Mouse (Mus musculus) heart, adult 2 months (tissue): Measurements from ENCODE around the gene Asxl2. TPM values are rescaled to one million over a fixed set of nuclear protein-coding genes. Genes with fewer than 3 reads are reported as not detected.

Experiments
- DNase-seq, 2 experiments: peaks; one replicate each; pipeline ENCODE4 v3.0.0; 2021
- H3K27ac ChIP-seq: fragments of 200-600 bp; 2 replicates; pipeline ENCODE4 v1.8.1; 2022
- H3K27me3 ChIP-seq: fragments of 200-500 bp; 2 replicates; pipeline ENCODE4 v1.6.1; 2012; ENCODE audit warnings: mild to moderate bottlenecking, low read length, inconsistent platforms, mixed read lengths; ENCODE audit not compliant: control insufficient read depth, insufficient read depth
- H3K36me3 ChIP-seq: fragments of 200-500 bp; 2 replicates; pipeline ENCODE4 v1.6.1; 2012; ENCODE audit warnings: low read length, inconsistent platforms; ENCODE audit not compliant: control insufficient read depth, insufficient read depth
- H3K4me1 ChIP-seq: fragments of 200-500 bp; 2 replicates; pipeline ENCODE4 v1.6.1; 2011; ENCODE audit warnings: low read length; ENCODE audit not compliant: control insufficient read depth, insufficient read depth
- H3K4me3 ChIP-seq: fragments of 200-600 bp; 2 replicates; pipeline ENCODE4 v1.8.1; 2022
- H3K79me2 ChIP-seq: fragments of 200-500 bp; replicated peaks from 2 replicates; pipeline ENCODE4 v1.6.1; 2012; ENCODE audit warnings: mild to moderate bottlenecking, inconsistent platforms, low read length, moderate library complexity, mixed read lengths; ENCODE audit not compliant: control insufficient read depth, insufficient read depth
- H3K9ac ChIP-seq: fragments of 200-500 bp; 2 replicates; pipeline ENCODE4 v1.6.1; 2012; ENCODE audit warnings: low read depth, mild to moderate bottlenecking, control low read depth, inconsistent platforms, low read length, mixed read lengths
- CTCF ChIP-seq: fragments of 200-600 bp; IDR thresholded peaks from 2 replicates; pipeline ENCODE4 v1.8.1; 2022; ENCODE audit warnings: antibody characterized with exemption, mild to moderate bottlenecking, moderate library complexity
- EP300 ChIP-seq: fragments of 200-500 bp; IDR thresholded peaks from 2 replicates; pipeline ENCODE4 v1.6.1; 2011; ENCODE audit warnings: low read depth, low read length, control low read depth; ENCODE audit not compliant: insufficient read depth
- POLR2A ChIP-seq: fragments of 200-500 bp; IDR thresholded peaks from 2 replicates; pipeline ENCODE4 v1.6.1; 2011; ENCODE audit warnings: mild to moderate bottlenecking, low read depth, low read length, control low read depth; ENCODE audit not compliant: insufficient read depth
- WGBS: fragments of 180-500 bp; shearing (Covaris S2); methylation state at CpG from one replicate; pipeline ENCODE4 v1.1.7; 2018; 5-methylcytosine and 5-hydroxymethylcytosine counted together
- intact Hi-C: fragments of 180-260 bp; cut with DNase I; formaldehyde crosslinking; loops from one replicate; pipeline ENCODE4 v1.15.1; 2025
- polyA plus RNA-seq: library from polyadenylated mRNA; depleted of rRNA; stranded (reverse); fragments of >200 nt; gene quantifications from 2 replicates; pipeline ENCODE4 v1.2.3, GENCODE M21; 2012
- total RNA-seq, 2 experiments: library from RNA; stranded (reverse); gene quantifications; 2 replicates each; pipeline ENCODE4 v1.2.3; 2021

The Asxl2 gene
- total and polyA plus RNA-seq, 3 experiments: 4.0 to 21.9 (median 18.8) TPM

GRCm38 (mm10) chr12:3429681-3430442, 3.2 kb downstream of the Asxl2 start:
- WGBS: 45% methylated on average over 2 of the region's 2 CpGs
- Histone ChIP-seq H3K36me3 (no peaks in the 10 kb centered on the region), H3K9ac (no peak overlapping the region), H3K27me3 (no peaks in the 10 kb centered on the region), H3K4me3 (no peak overlapping the region), H3K79me2 (peaks cover 5% of the 10 kb centered on the region), H3K4me1 (peaks cover 4% of the 10 kb centered on the region), H3K27ac (no peak overlapping the region)
- intact Hi-C loops: loop anchor here (5.0 kb wide), 3 partner anchors 63 to 142 kb away; partner anchors contain the start of genes Dtnb and Kif3c
- no peak for DNase-seq
- TF ChIP-seq EP300: no peak
- no peak for TF ChIP-seq CTCF
- no peak for TF ChIP-seq POLR2A

- no peak overlapping the region for H3K9ac ChIP-seq
- H3K79me2 ChIP-seq: peaks cover 5% of the 10 kb centered on the region
- H3K4me1 ChIP-seq: peaks cover 4% of the 10 kb centered on the region
- no peaks in the 10 kb centered on the region for H3K27me3 ChIP-seq
- no peak overlapping the region for H3K27ac ChIP-seq
- no peak for DNase-seq
- TF ChIP-seq POLR2A (no peak), CTCF (no peak), EP300 (no peak)
- intact Hi-C loops: no loop called here
- H3K36me3 ChIP-seq: no peaks in the 10 kb centered on the region
- no peak overlapping the region for H3K4me3 ChIP-seq
Observed at GRCm38 (mm10) chr12:3430443-3430753, 3.7 kb downstream of the Asxl2 start.

DNA sequence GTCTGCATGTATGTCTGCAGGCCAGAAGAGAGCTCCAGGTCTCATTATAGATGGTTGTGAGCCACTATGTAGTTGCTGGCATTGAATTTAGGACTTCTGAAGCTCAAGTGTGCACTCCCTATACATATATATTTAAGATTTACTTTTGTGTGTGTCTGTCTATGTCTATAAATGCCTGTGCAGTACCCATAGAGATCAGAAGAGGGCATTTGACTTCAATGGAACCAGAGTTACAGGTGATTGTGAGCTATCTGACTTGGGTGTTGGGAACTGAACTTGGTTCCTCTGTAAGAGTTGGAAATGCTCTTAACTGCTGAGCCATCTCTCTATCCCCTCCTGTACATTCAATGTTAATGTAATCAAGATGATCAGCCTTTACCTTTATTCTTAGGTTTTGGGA, 4.3 kb downstream of the Asxl2 start:
- Histone ChIP-seq H3K36me3 (no peaks in the 10 kb centered on the region), H3K9ac (no peak overlapping the region)
- TF ChIP-seq POLR2A (no peak), EP300 (no peak), CTCF (peak; percentile 30)

GRCm38 (mm10) chr12:3433736-3434135, 7.1 kb downstream of the Asxl2 start:
- DNase-seq: no peak
- peaks cover 7% of the 10 kb centered on the region for H3K79me2 ChIP-seq
- H3K4me1 ChIP-seq: peaks cover 2% of the 10 kb centered on the region; the same call in 1 of the 2 replicates
- TF ChIP-seq POLR2A (no peak), EP300 (no peak), CTCF (no peak)
- no peaks in the 10 kb centered on the region for H3K36me3 ChIP-seq
- no peaks in the 10 kb centered on the region for H3K27me3 ChIP-seq
- no peak overlapping the region for H3K4me3 ChIP-seq
- H3K9ac ChIP-seq: no peak overlapping the region
- H3K27ac ChIP-seq: no peak overlapping the region
- intact Hi-C loops: no loop called here
- WGBS: 46% methylated on average over 1 of the region's 1 CpGs

More for the DNA sequence above, 4.3 kb downstream of the Asxl2 start:
- H3K4me3 ChIP-seq: no peak overlapping the region
- DNase-seq: no peak
- H3K79me2 ChIP-seq: peaks cover 5% of the 10 kb centered on the region
- H3K27me3 ChIP-seq: no peaks in the 10 kb centered on the region
- H3K4me1 ChIP-seq: peaks cover 2% of the 10 kb centered on the region; the same call in 1 of the 2 replicates
- no peak overlapping the region for H3K27ac ChIP-seq
- intact Hi-C loops: no loop called here

- Histone ChIP-seq H3K27me3 (no peaks in the 10 kb centered on the region), H3K79me2 (peaks cover 5% of the 10 kb centered on the region), H3K36me3 (peaks cover 8% of the 10 kb centered on the region), H3K4me3 (no peak overlapping the region), H3K4me1 (peaks cover 4% of the 10 kb centered on the region), H3K27ac (no peak overlapping the region), H3K9ac (no peak overlapping the region)
- TF ChIP-seq CTCF (no peak), EP300 (no peak), POLR2A (no peak)
- intact Hi-C loops: no loop called here
- DNase-seq: no peak
- 83% methylated on average over 5 of the region's 5 CpGs for WGBS
Observed at GRCm38 (mm10) chr12:3436446-3436845, 9.8 kb downstream of the Asxl2 start.

DNA sequence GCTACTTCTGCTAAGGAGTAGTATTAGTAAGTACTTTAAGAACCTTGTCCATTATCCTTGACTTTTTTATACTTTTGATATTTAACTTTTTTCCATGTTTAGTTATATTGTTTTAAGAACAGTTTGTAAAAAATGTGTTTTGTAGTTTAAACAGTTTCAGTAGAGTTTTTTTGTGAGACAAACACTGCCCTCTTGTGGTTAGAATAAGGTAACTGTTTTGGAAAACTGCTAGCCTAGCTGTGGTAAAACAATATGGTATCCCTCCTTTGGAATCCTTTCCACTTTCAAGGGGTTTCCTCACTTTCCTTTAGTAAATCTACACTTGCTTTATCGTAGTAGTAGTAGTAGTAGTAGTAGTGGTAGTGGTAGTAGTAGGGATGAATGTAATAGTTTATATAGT, 11.2 kb downstream of the Asxl2 start:
- H3K27me3 ChIP-seq: no peaks in the 10 kb centered on the region
- no peak overlapping the region for H3K9ac ChIP-seq
- no peak overlapping the region for H3K4me3 ChIP-seq
- peaks cover 2% of the 10 kb centered on the region for H3K4me1 ChIP-seq
- DNase-seq: no peak
- H3K79me2 ChIP-seq: 0 out of 2 replicates have a peak, but pooled peaks cover 2% of the 10 kb centered on the region
- H3K27ac ChIP-seq: no peak overlapping the region
- 94% methylated on average over 1 of the region's 1 CpGs for WGBS
- intact Hi-C loops: no loop called here
- peaks cover 8% of the 10 kb centered on the region for H3K36me3 ChIP-seq
- TF ChIP-seq POLR2A: no peak
- TF ChIP-seq EP300: no peak
- TF ChIP-seq CTCF: peak; percentile 69
